Mouse (Mus musculus) splenic B cell, adult 2 months (primary cell): Measurements from ENCODE around the gene 2010109A12Rik.

Experiments
- DNase-seq: peaks from one replicate; pipeline ENCODE4 v3.0.0-alpha.2; 2011; ENCODE audit warnings: low read depth, low spot score
- H3K27me3 ChIP-seq: 2 replicates; pipeline ENCODE4 v1.6.1; 2012; ENCODE audit warnings: mild to moderate bottlenecking, low read length, moderate library complexity, mixed read lengths; ENCODE audit not compliant: control insufficient read depth, poor library complexity, insufficient read depth, severe bottlenecking
- H3K36me3 ChIP-seq: 2 replicates; pipeline ENCODE4 v1.6.1; 2012; ENCODE audit warnings: mild to moderate bottlenecking, low read length, moderate library complexity, mixed read lengths; ENCODE audit not compliant: control insufficient read depth, poor library complexity, insufficient read depth, severe bottlenecking

2010109A12Rik gene

DNA sequence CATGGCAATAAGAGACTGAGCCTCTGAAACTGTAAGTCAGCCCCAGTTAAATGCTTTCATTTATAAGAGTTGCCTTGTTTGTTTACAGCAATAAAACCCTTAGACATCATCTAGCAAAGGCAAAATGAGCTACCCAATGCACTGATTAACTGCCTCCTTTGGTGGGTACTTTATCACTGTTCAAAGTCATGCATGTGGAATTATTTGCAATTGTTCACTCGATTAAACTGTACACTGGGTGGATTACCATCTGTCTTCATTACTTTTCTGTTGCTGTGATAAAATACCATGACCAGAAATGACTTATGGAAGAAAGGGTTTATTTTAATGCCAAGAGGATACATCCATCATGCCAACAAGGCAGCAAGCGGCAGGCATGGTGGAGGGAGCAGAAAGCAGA, 39.0 kb downstream of the 2010109A12Rik start:
- no peak for DNase-seq
- Histone ChIP-seq H3K36me3 (no peaks in the 10 kb centered on the region), H3K27me3 (no peaks in the 10 kb centered on the region; the same call in 1 of the 2 replicates)

DNA sequence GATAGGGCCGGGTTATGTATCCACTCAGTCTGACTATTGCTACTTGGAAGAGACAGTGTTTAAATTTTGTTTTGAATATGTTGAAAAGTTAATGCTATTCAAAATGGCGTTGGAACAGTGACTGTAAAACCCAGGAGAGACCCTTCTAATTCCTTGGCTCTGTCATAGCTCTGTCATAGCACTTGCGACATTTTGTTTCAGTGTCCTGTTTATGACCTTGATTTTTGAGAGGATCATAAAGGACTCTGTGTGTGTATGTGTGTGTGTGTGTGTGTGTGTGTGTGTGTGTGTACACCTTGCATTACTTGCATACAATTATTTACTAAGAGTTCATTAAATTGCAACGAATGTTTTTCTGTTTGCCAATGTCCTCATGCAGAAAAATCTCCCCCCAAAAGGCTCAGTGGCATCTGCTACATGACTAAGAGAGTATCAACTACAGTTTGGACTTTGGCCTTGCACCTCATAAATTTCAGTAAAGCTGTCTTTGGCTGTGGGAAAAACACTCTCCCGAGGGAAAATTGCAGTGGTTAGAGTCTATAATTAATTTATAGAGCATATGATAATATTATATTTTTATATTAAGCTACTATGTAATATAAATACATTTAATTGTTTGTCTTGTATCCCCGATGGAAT, 43.7 kb downstream of the 2010109A12Rik start:
- no peak for DNase-seq
- H3K36me3 ChIP-seq: no peaks in the 10 kb centered on the region
- H3K27me3 ChIP-seq: no peaks in the 10 kb centered on the region; the same call in 1 of the 2 replicates

- Histone ChIP-seq H3K27me3 (no peaks in the 10 kb centered on the region; the same call in 1 of the 2 replicates), H3K36me3 (no peaks in the 10 kb centered on the region)
- no peak for DNase-seq
Observed at GRCm38 (mm10) chr5:93251001-93251760, 44.9 kb downstream of the 2010109A12Rik start.

- H3K36me3 ChIP-seq: no peaks in the 10 kb centered on the region
- H3K27me3 ChIP-seq: no peaks in the 10 kb centered on the region
- DNase-seq: no peak
Observed at GRCm38 (mm10) chr5:93255759-93256265, 49.5 kb downstream of the 2010109A12Rik start.

GRCm38 (mm10) chr5:93256820-93257405, 50.6 kb downstream of the 2010109A12Rik start:
- Histone ChIP-seq H3K27me3 (no peaks in the 10 kb centered on the region), H3K36me3 (no peaks in the 10 kb centered on the region)
- no peak for DNase-seq

DNA sequence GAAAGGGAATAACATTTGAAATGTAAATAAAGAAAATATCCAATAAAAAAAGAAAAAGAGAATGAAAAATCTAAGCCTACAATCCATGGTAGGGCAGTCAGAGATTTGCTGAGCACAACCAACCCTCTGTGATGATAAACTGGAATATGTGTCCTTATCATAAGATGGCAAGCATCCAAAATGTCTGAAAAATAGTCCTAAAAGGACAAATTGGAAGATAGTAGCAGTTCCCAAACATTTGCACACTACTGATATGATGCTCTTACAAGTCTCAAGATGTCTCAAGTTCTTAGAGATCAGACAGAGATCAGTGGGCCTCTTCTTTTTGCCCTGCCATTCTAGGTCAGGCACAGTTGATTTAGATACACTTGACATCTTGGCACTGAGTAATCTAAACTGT, 53.0 kb downstream of the 2010109A12Rik start:
- Histone ChIP-seq H3K27me3 (no peaks in the 10 kb centered on the region), H3K36me3 (no peaks in the 10 kb centered on the region)
- DNase-seq: no peak

DNA sequence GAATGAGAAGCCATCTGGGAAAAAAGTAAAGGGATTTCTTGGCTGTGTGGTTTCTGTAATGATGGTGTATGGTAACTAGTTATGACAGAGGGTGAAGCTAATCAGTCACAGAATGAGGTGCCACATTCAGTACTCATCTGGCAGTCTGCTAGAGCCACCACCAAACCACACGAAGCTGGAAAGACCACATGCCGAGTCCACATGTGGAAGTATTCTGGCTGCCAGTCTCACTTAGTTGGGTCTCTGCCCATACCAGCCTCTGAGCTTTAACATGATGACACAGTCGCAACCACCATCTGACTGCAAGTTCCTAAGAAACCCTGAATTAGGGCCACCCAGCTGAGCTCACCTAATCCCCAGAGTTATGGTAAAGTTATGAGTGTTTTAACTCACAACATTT, 54.7 kb downstream of the 2010109A12Rik start:
- no peak for DNase-seq
- no peaks in the 10 kb centered on the region for H3K36me3 ChIP-seq
- H3K27me3 ChIP-seq: no peaks in the 10 kb centered on the region

- Histone ChIP-seq H3K27me3 (no peaks in the 10 kb centered on the region), H3K36me3 (no peaks in the 10 kb centered on the region)
- DNase-seq: peak; percentile 4
Observed at GRCm38 (mm10) chr5:93262751-93263150, 56.4 kb downstream of the 2010109A12Rik start.
